Mouse (Mus musculus) embryonic facial prominence, embryonic 13.5 days (tissue): ENCODE measurements around the gene Ifnk. TPM values are rescaled to one million over a fixed set of nuclear protein-coding genes. Genes with fewer than 3 reads are reported as not detected.

Experiments used
- ATAC-seq: fragments of 200-750 bp; cut with Nextera tagmentation; 2 replicates; pipeline ENCODE4 v1.8.0; 2017; ENCODE audit warnings: low read depth; ENCODE audit not compliant: insufficient number of reproducible peaks, insufficient read depth, low FRiP score, low TSS enrichment
- H3K27ac ChIP-seq: fragments of 300-500 bp; sonication (generic); 2 replicates; pipeline ENCODE4 v1.5.1; 2015; ENCODE audit warnings: moderate library complexity, mild to moderate bottlenecking, inconsistent platforms
- H3K27me3 ChIP-seq: fragments of 300-500 bp; sonication (generic); 2 replicates; pipeline ENCODE4 v1.6.1; 2015; ENCODE audit warnings: mild to moderate bottlenecking, inconsistent platforms
- H3K36me3 ChIP-seq: fragments of 300-500 bp; sonication (generic); 2 replicates; pipeline ENCODE4 v1.6.1; 2015; ENCODE audit warnings: mild to moderate bottlenecking, inconsistent platforms
- H3K4me1 ChIP-seq: fragments of 300-500 bp; sonication (generic); 2 replicates; pipeline ENCODE4 v1.6.1; 2015; ENCODE audit warnings: inconsistent platforms
- H3K4me2 ChIP-seq: fragments of 300-500 bp; sonication (generic); 2 replicates; pipeline ENCODE4 v1.6.1; 2015; ENCODE audit warnings: moderate library complexity, mild to moderate bottlenecking, inconsistent platforms
- H3K4me3 ChIP-seq: fragments of 300-500 bp; sonication (generic); 2 replicates; pipeline ENCODE4 v1.5.1; 2015; ENCODE audit warnings: mild to moderate bottlenecking, inconsistent platforms
- H3K9ac ChIP-seq: fragments of 300-500 bp; sonication (generic); 2 replicates; pipeline ENCODE4 v1.6.1; 2015; ENCODE audit warnings: mild to moderate bottlenecking, inconsistent platforms
- H3K9me3 ChIP-seq: fragments of 300-500 bp; sonication (generic); 2 replicates; pipeline ENCODE4 v1.6.1; 2016; ENCODE audit warnings: inconsistent platforms
- WGBS: fragments of 180-500 bp; shearing (Covaris S2); methylation state at CpG from one replicate; pipeline ENCODE4 v1.1.7; 2015; ENCODE audit warnings: mixed read lengths; 5-methylcytosine and 5-hydroxymethylcytosine counted together
- polyA plus RNA-seq: library from polyadenylated mRNA; unstranded; fragments of >200 nt; fragmentation: Nextera tagmentation; extraction: Ambion mirVana; gene quantifications from 2 replicates; pipeline ENCODE4 v1.2.1, GENCODE M21; 2015

Ifnk gene
- polyA plus RNA-seq, 1 experiment from 2014 or later, result 0.35 TPM

- Histone ChIP-seq H3K27ac (no peak overlapping the region), H3K4me3 (no peak overlapping the region), H3K27me3 (no peaks in the 10 kb centered on the region), H3K4me2 (no peak overlapping the region), H3K36me3 (no peaks in the 10 kb centered on the region), H3K9me3 (no peaks in the 10 kb centered on the region), H3K9ac (no peak overlapping the region), H3K4me1 (peaks cover 27% of the 10 kb centered on the region)
- WGBS, result 85% methylated on average over 11 of the region's 11 CpGs
- no peak for ATAC-seq
These were observed 27.8 kb upstream of the Ifnk start for GRCm38 (mm10) chr4:35124027-35124426.

- Histone ChIP-seq H3K27me3 (no peaks in the 10 kb centered on the region), H3K4me3 (no peak overlapping the region), H3K4me1 (peaks cover 19% of the 10 kb centered on the region), H3K4me2 (no peak overlapping the region), H3K27ac (no peak overlapping the region), H3K9ac (no peak overlapping the region), H3K9me3 (no peaks in the 10 kb centered on the region), H3K36me3 (no peaks in the 10 kb centered on the region)
- no peak for ATAC-seq
- 7% methylated on average over 6 of the region's 6 CpGs for whole genome bisulfite sequencing
These were observed 26.5 kb upstream of the Ifnk start for GRCm38 (mm10) chr4:35125299-35125777.

DNA sequence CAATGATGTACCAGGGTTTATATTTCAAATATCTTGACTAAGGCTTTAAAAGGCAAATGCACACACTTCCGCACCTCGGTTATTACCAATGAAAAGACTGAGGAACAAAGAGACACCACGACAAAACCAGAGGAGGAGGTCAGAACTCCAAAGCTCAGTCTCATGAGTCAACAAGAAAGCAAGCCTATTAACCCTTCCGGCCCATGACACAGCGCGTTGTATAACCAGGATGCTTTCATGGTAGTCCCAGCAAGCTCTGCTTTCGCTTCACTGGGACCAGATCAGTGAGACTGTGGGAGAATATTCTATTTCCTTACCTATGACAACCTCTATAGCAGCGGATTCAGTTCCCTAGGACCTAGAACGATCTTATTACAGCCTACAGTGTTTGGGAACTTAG, 25.1 kb upstream of the Ifnk start:
- no peak for ATAC-seq
- Histone ChIP-seq H3K36me3 (no peaks in the 10 kb centered on the region), H3K4me3 (no peak overlapping the region), H3K9ac (no peak overlapping the region), H3K9me3 (no peaks in the 10 kb centered on the region), H3K4me2 (no peak overlapping the region), H3K4me1 (peaks cover 8% of the 10 kb centered on the region; the same call in 1 of the 2 replicates), H3K27me3 (no peaks in the 10 kb centered on the region), H3K27ac (no peak overlapping the region)
- WGBS, result 84% methylated on average over 9 of the region's 9 CpGs

DNA sequence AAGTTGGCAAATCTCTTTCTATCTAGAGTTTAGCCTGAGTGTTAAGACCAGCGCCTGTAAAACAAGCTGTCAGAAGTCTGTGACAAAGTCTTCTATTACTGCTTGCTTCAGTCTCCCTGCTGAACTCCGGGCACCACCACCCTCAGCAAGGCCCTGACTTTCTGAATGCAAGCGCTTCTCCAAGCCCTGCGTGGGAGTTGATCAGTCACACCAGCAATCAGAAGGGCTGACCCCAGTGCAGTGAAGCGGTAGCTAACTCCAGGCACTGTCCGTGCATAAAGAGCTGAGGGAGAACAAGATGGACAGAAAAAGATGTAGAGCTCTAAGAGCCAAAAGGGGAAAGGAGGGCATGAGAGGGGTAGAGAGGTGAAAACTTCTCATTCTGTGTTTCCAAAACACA, 24.1 kb upstream of the Ifnk start:
- Histone ChIP-seq H3K36me3 (no peaks in the 10 kb centered on the region), H3K4me2 (no peak overlapping the region), H3K9me3 (no peaks in the 10 kb centered on the region), H3K4me1 (no peaks in the 10 kb centered on the region), H3K4me3 (no peak overlapping the region), H3K27me3 (no peaks in the 10 kb centered on the region), H3K9ac (no peak overlapping the region), H3K27ac (no peak overlapping the region)
- ATAC-seq, result no peak
- WGBS, result 67% methylated on average over 6 of the region's 6 CpGs

GRCm38 (mm10) chr4:35130411-35130948, 21.4 kb upstream of the Ifnk start:
- Histone ChIP-seq H3K27ac (no peak overlapping the region), H3K9me3 (no peaks in the 10 kb centered on the region), H3K4me2 (no peak overlapping the region), H3K36me3 (no peaks in the 10 kb centered on the region), H3K27me3 (no peaks in the 10 kb centered on the region), H3K4me1 (no peaks in the 10 kb centered on the region), H3K9ac (no peak overlapping the region), H3K4me3 (no peak overlapping the region)
- WGBS, result 66% methylated on average over 6 of the region's 6 CpGs
- ATAC-seq, result no peak

DNA sequence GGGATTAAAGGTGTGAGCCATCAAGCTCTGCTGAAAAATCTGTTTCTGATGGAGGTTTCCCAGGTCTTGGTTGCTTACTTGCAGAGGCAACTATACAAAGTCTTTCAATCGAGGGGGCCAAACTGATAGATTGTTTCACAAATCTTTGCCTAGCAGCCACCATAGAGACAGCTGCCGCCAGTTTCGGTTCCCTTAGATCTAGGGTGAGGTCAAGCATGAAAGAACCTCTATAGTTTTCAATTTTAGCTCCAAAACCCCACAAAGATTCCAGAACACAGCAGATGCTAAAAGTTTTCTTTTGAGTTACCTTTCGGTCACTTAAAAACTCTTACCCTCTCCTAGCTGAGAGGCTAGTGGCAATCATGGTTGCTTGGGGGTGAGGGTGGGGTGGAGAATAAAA, 20.3 kb upstream of the Ifnk start:
- Histone ChIP-seq H3K27ac (no peak overlapping the region), H3K9ac (no peak overlapping the region), H3K9me3 (no peaks in the 10 kb centered on the region), H3K4me1 (peaks cover 10% of the 10 kb centered on the region; the same call in 1 of the 2 replicates), H3K4me2 (no peak overlapping the region), H3K4me3 (no peak overlapping the region), H3K36me3 (no peaks in the 10 kb centered on the region), H3K27me3 (no peaks in the 10 kb centered on the region)
- WGBS, result 93% methylated on average over 4 of the region's 4 CpGs
- ATAC-seq, result no peak

GRCm38 (mm10) chr4:35133411-35133810, 18.4 kb upstream of the Ifnk start:
- Histone ChIP-seq H3K36me3 (no peaks in the 10 kb centered on the region), H3K27ac (no peak overlapping the region), H3K4me1 (peaks cover 13% of the 10 kb centered on the region), H3K27me3 (no peaks in the 10 kb centered on the region), H3K4me3 (no peak overlapping the region), H3K4me2 (no peak overlapping the region), H3K9ac (no peak overlapping the region), H3K9me3 (no peaks in the 10 kb centered on the region)
- ATAC-seq, result no peak
- whole genome bisulfite sequencing, result 88% methylated on average over 4 of the region's 4 CpGs

DNA sequence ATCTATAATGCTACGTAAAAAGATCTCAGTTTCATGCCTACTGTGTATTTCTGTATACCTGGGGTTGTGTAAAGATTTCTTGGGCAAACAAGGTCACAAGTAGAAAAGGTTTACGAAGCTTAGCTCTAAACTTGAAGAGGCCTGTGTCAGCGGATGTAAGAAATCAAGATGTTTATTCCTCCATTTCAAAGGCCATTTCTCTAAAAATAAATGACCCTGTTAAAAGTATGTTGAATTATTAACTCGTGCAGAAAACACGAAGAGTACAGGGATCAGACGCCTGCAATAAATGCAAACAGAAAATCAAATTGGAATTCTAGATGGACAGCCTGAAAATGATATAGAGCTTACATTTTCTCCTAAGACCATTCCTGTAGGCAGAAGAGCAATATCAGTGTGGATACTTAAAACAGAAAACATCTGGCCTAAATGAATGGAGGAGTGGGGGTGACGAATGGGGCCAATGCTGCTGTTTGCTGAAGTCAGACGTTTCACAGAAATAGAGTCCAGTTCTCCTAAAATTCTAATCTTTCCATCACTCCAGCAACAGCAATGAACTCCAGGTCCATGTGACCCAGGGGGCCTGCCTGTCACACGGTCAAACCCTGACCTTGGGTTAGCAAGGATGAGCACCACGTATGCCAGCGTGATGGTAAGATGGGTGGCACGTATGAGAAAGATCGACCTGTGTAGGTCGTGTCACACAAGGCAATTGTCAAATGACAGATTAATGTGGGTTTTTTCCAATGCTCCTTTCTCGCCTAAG, 16.8 kb upstream of the Ifnk start:
- H3K9me3 ChIP-seq, result no peaks in the 10 kb centered on the region
- no peaks in the 10 kb centered on the region for H3K27me3 ChIP-seq
- no peaks in the 10 kb centered on the region for H3K36me3 ChIP-seq
- no peak overlapping the region for H3K27ac ChIP-seq
- peaks cover 13% of the 10 kb centered on the region for H3K4me1 ChIP-seq
- no peak overlapping the region for H3K4me2 ChIP-seq
- 70% methylated on average over 15 of the region's 15 CpGs for WGBS
- H3K9ac ChIP-seq, result no peak overlapping the region
- ATAC-seq, result no peak
- no peak overlapping the region for H3K4me3 ChIP-seq

GRCm38 (mm10) chr4:35135806-35136205, 16.1 kb upstream of the Ifnk start:
- WGBS, result 56% methylated on average over 4 of the region's 4 CpGs
- no peaks in the 10 kb centered on the region for H3K36me3 ChIP-seq
- no peak overlapping the region for H3K9ac ChIP-seq
- no peak overlapping the region for H3K4me2 ChIP-seq
- no peak for ATAC-seq
- H3K27ac ChIP-seq, result no peak overlapping the region
- no peaks in the 10 kb centered on the region for H3K9me3 ChIP-seq
- H3K27me3 ChIP-seq, result no peaks in the 10 kb centered on the region
- H3K4me1 ChIP-seq, result peaks cover 13% of the 10 kb centered on the region
- H3K4me3 ChIP-seq, result no peak overlapping the region

DNA sequence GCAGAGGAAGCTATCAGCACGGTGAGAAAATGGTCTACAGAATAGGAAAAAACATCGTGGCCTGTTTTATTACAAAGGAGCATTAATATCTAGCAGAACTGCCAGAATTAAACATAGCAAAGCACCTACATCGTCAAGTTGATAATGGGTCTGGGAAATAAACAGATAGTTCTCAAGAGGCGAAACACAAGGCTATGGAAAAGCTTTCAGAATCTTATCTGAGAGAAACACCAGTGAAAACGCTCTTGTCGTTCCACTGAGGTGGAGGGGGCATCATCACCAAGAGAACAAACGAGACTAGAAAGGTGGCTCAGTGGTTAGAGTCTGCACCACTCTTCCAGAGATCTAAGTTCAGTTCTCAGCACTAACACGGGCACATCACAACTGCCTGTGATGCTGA, 14.9 kb upstream of the Ifnk start:
- Histone ChIP-seq H3K27me3 (no peaks in the 10 kb centered on the region), H3K9ac (no peak overlapping the region), H3K36me3 (no peaks in the 10 kb centered on the region), H3K4me1 (peaks cover 13% of the 10 kb centered on the region), H3K9me3 (no peaks in the 10 kb centered on the region), H3K27ac (no peak overlapping the region), H3K4me2 (no peak overlapping the region), H3K4me3 (no peak overlapping the region)
- no peak for ATAC-seq
- 89% methylated on average over 8 of the region's 8 CpGs for WGBS

GRCm38 (mm10) chr4:35138077-35138476, 13.8 kb upstream of the Ifnk start:
- Histone ChIP-seq H3K9ac (no peak overlapping the region), H3K4me3 (no peak overlapping the region), H3K36me3 (no peaks in the 10 kb centered on the region), H3K4me1 (peaks cover 18% of the 10 kb centered on the region), H3K9me3 (no peaks in the 10 kb centered on the region), H3K27ac (no peak overlapping the region), H3K27me3 (no peaks in the 10 kb centered on the region), H3K4me2 (no peak overlapping the region)
- no peak for ATAC-seq
- WGBS, result 30% methylated on average over 6 of the region's 6 CpGs

GRCm38 (mm10) chr4:35140317-35140716, 11.5 kb upstream of the Ifnk start:
- H3K4me3 ChIP-seq, result no peak overlapping the region
- peaks cover 28% of the 10 kb centered on the region for H3K4me1 ChIP-seq
- ATAC-seq, result no peak
- no peak overlapping the region for H3K4me2 ChIP-seq
- H3K27ac ChIP-seq, result peak overlapping the region; percentile 22; the same call in 1 of the 2 replicates
- H3K9ac ChIP-seq, result no peak overlapping the region
- no peaks in the 10 kb centered on the region for H3K9me3 ChIP-seq
- no peaks in the 10 kb centered on the region for H3K36me3 ChIP-seq
- WGBS, result 55% methylated on average over 6 of the region's 6 CpGs
- H3K27me3 ChIP-seq, result no peaks in the 10 kb centered on the region
